Mouse (Mus musculus): ENCODE results near the gene Ttc28. TPM values are rescaled to one million over a fixed set of nuclear protein-coding genes. Genes with fewer than 3 reads are reported as not detected.

Ttc28 gene
- polyA plus RNA-seq, 1 experiment from 2014 or later: 2.9 TPM

DNA sequence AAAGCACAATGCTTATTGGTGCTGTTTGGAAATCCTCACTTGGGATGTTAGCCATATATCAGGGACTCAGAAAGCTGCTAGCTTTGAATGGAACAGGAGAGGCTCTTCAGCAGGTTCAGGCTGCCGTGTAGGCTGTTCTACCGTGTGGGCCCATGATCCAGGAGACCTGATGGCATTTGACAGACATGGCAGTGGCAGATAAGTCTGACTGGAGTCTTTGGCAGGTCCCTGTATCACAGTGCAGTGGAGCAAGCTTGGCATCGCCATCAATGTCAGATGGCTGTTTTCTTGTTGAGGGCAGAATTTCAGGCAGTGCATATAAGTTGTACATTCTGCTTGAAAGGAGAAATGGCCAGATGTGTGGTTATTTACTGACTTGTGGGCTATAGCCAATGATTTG is 11.0 kb downstream of the Ttc28 start:
- no peak for ATAC-seq
- no peak for TF ChIP-seq CTCF (IDR thresholded peaks at IDR 0.05; ENCODE audit: low read depth)
- Histone ChIP-seq H3K36me3 (ENCODE audit: control insufficient read depth, insufficient read depth) (peaks cover 9% of the 10 kb centered on the region; the same call in 1 of the 2 replicates), H3K4me2 (replicated peaks; ENCODE audit: low read depth) (no peak overlapping the region), H3K27ac (ENCODE audit: low read depth, low read length) (no peak overlapping the region), H3K9me3 (ENCODE audit: control insufficient read depth) (no peaks in the 10 kb centered on the region), H3K4me1 (replicated peaks; ENCODE audit: control insufficient read depth, insufficient read depth, low read length) (no peaks in the 10 kb centered on the region), H3K9ac (ENCODE audit: low read depth, low read length) (no peak overlapping the region), H3K27me3 (replicated peaks; ENCODE audit: control insufficient read depth, insufficient read depth, low read length) (no peaks in the 10 kb centered on the region), H3K4me3 (ENCODE audit: low read depth, low read length) (no peak overlapping the region)
- WGBS: 97% methylated on average over 3 of the region's 3 CpGs

DNA sequence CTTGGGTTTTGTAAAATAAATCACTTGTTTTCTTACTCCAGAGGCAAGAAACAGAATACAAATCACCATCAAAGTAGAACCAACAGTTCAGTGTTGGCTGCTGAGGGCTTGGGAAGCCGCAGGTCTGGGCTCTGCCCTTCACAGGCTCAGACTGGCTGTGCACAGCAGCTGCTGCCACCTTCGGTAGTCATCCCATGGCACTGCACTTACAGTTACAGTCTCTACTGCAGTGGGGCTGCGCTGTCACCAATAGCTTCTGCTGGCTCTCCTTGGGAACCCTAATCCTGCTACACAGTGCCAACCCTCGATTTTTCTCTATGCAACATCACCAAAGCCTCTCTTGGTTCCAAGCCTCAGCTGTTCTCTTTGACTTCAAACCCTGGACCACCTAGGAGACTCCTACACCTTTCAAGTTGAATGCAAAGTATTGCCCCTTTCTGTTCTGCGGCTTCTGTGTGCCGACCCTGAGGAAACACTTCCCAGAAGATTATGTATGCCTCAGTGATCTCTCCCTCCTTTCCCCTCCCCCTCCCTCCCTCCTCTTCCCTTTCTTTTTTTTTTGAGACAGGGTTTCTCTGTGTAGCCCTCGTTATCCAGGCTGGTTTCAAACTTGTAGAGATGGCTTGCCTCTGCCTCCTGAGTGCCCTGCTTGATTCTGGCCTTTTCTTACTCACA is 17.6 kb downstream of the Ttc28 start:
- H3K9me3 ChIP-seq (ENCODE audit: control insufficient read depth): no peaks in the 10 kb centered on the region
- 60% methylated on average over 7 of the region's 7 CpGs for WGBS
- H3K9ac ChIP-seq (ENCODE audit: low read depth, low read length): no peak overlapping the region
- no peaks in the 10 kb centered on the region for H3K4me1 ChIP-seq (replicated peaks; ENCODE audit: control insufficient read depth, insufficient read depth, low read length)
- H3K4me3 ChIP-seq (ENCODE audit: low read depth, low read length): no peak overlapping the region
- H3K27me3 ChIP-seq (replicated peaks; ENCODE audit: control insufficient read depth, insufficient read depth, low read length): no peaks in the 10 kb centered on the region
- ATAC-seq: no peak
- H3K27ac ChIP-seq (ENCODE audit: low read depth, low read length): no peak overlapping the region
- peaks cover 9% of the 10 kb centered on the region; the same call in 1 of the 2 replicates for H3K36me3 ChIP-seq (ENCODE audit: control insufficient read depth, insufficient read depth)
- TF ChIP-seq CTCF (IDR thresholded peaks at IDR 0.05; ENCODE audit: low read depth): no peak
- no peak overlapping the region for H3K4me2 ChIP-seq (replicated peaks; ENCODE audit: low read depth)

DNA sequence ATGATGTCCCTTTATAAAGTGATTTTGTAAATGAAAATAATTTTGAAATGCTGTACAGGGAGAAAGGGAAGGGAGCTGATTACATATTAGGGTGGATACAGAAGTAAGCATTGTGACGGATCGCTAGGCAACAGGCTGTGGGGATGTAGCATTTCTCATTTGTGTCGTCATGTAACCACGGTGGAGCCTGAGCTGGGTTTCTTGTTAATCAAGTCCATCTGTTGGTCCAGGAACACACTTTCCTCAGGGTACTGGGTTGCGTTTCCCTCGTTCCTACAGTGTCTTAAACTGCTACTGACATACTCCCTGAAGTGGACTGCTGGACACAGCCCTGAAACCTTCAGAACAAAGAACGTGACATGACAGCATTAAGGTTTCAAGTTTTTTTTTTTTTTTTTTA is 18.6 kb downstream of the Ttc28 start:
- H3K27ac ChIP-seq (ENCODE audit: low read depth, low read length): no peak overlapping the region
- no peaks in the 10 kb centered on the region for H3K9me3 ChIP-seq (ENCODE audit: control insufficient read depth)
- peaks cover 9% of the 10 kb centered on the region; the same call in 1 of the 2 replicates for H3K36me3 ChIP-seq (ENCODE audit: control insufficient read depth, insufficient read depth)
- no peak for ATAC-seq
- no peaks in the 10 kb centered on the region for H3K4me1 ChIP-seq (replicated peaks; ENCODE audit: control insufficient read depth, insufficient read depth, low read length)
- 81% methylated on average over 7 of the region's 7 CpGs for WGBS
- no peak overlapping the region for H3K4me3 ChIP-seq (ENCODE audit: low read depth, low read length)
- no peaks in the 10 kb centered on the region for H3K27me3 ChIP-seq (replicated peaks; ENCODE audit: control insufficient read depth, insufficient read depth, low read length)
- no peak for TF ChIP-seq CTCF (IDR thresholded peaks at IDR 0.05; ENCODE audit: low read depth)
- no peak overlapping the region for H3K9ac ChIP-seq (ENCODE audit: low read depth, low read length)
- H3K4me2 ChIP-seq (replicated peaks; ENCODE audit: low read depth): no peak overlapping the region

GRCm38 (mm10) chr5:110898785-110899184 is 19.2 kb downstream of the Ttc28 start:
- H3K9me3 ChIP-seq (ENCODE audit: control insufficient read depth): no peaks in the 10 kb centered on the region
- 91% methylated on average over 4 of the region's 4 CpGs for WGBS
- no peak overlapping the region for H3K9ac ChIP-seq (ENCODE audit: low read depth, low read length)
- no peaks in the 10 kb centered on the region for H3K27me3 ChIP-seq (replicated peaks; ENCODE audit: control insufficient read depth, insufficient read depth, low read length)
- peaks cover 7% of the 10 kb centered on the region; the same call in 1 of the 2 replicates for H3K36me3 ChIP-seq (ENCODE audit: control insufficient read depth, insufficient read depth)
- no peak for TF ChIP-seq CTCF (IDR thresholded peaks at IDR 0.05; ENCODE audit: low read depth)
- no peak for ATAC-seq
- H3K4me2 ChIP-seq (replicated peaks; ENCODE audit: low read depth): no peak overlapping the region
- no peak overlapping the region for H3K27ac ChIP-seq (ENCODE audit: low read depth, low read length)
- H3K4me3 ChIP-seq (ENCODE audit: low read depth, low read length): no peak overlapping the region
- no peaks in the 10 kb centered on the region for H3K4me1 ChIP-seq (replicated peaks; ENCODE audit: control insufficient read depth, insufficient read depth, low read length)

DNA sequence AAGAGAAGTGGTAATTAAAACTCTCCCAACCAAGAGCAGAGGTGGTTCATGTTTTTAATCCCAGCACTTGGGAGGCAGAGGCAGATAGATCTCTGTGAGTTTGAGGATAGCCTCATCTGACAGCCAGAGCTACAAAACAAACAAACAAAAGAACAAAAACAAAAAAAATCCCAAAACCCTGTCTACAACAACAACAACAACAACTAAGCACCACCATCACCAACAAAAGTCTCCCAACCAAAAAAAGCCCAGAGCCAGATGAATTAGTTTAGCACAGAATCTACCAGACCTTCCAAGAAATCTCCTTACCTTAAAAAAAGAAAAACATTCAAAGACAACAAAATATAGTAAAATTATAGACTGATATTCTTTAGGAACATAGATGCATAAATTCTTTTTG is 20.7 kb downstream of the Ttc28 start:
- no peak for TF ChIP-seq CTCF (IDR thresholded peaks at IDR 0.05; ENCODE audit: low read depth)
- Histone ChIP-seq H3K9me3 (ENCODE audit: control insufficient read depth) (no peaks in the 10 kb centered on the region), H3K9ac (ENCODE audit: low read depth, low read length) (no peak overlapping the region), H3K36me3 (ENCODE audit: control insufficient read depth, insufficient read depth) (no peaks in the 10 kb centered on the region), H3K4me2 (replicated peaks; ENCODE audit: low read depth) (no peak overlapping the region), H3K27me3 (replicated peaks; ENCODE audit: control insufficient read depth, insufficient read depth, low read length) (no peaks in the 10 kb centered on the region), H3K27ac (ENCODE audit: low read depth, low read length) (no peak overlapping the region), H3K4me3 (ENCODE audit: low read depth, low read length) (no peak overlapping the region), H3K4me1 (replicated peaks; ENCODE audit: control insufficient read depth, insufficient read depth, low read length) (no peaks in the 10 kb centered on the region)
- no peak for ATAC-seq

DNA sequence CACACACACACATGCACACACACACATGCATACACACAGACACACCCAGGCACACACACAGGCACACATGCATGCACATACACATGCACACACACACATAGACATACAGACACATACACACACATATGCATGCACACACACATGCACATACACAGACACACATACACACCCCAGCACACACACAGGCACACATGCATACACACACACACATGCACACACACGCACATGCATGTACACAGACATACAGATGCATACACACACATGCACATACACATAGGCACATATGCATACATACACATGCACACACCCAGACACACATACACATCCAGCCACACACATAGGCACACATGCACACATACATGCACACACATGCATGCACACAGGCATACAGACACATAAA is 27.1 kb downstream of the Ttc28 start:
- 100% methylated on average over 1 of the region's 1 CpGs for WGBS

More for the DNA sequence above, 27.1 kb downstream of the Ttc28 start:
- ATAC-seq: no peak
- no peaks in the 10 kb centered on the region for H3K27me3 ChIP-seq (replicated peaks; ENCODE audit: control insufficient read depth, insufficient read depth, low read length)
- H3K9me3 ChIP-seq (ENCODE audit: control insufficient read depth): no peaks in the 10 kb centered on the region
- H3K4me2 ChIP-seq (replicated peaks; ENCODE audit: low read depth): no peak overlapping the region
- no peaks in the 10 kb centered on the region for H3K4me1 ChIP-seq (replicated peaks; ENCODE audit: control insufficient read depth, insufficient read depth, low read length)
- H3K36me3 ChIP-seq (ENCODE audit: control insufficient read depth, insufficient read depth): no peaks in the 10 kb centered on the region
- no peak overlapping the region for H3K27ac ChIP-seq (ENCODE audit: low read depth, low read length)
- H3K4me3 ChIP-seq (ENCODE audit: low read depth, low read length): no peak overlapping the region
- TF ChIP-seq CTCF (IDR thresholded peaks at IDR 0.05; ENCODE audit: low read depth): no peak
- no peak overlapping the region for H3K9ac ChIP-seq (ENCODE audit: low read depth, low read length)

All from intestine, postnatal 0 days (tissue).